Mouse (Mus musculus) liver, adult 2 months (tissue): ENCODE results near the gene Sh2d3c. TPM values are rescaled to one million over a fixed set of nuclear protein-coding genes. Genes with fewer than 3 reads are reported as not detected.
A peak's percentile ranks its signal among the peaks of the same experiment; 100 is the strongest.

ENCODE experiments used
- DNase-seq: peaks from one replicate; pipeline ENCODE4 v3.0.0-alpha.2; 2011; ENCODE audit warnings: low read depth, low spot score; ENCODE audit errors: extremely low read depth
- H3K27ac ChIP-seq: fragments of 200-500 bp; replicated peaks from 2 replicates; pipeline ENCODE4 v1.5.1; 2012; ENCODE audit warnings: low read depth, mild to moderate bottlenecking, control low read depth, inconsistent platforms, low read length; ENCODE audit not compliant: insufficient read depth
- H3K27me3 ChIP-seq: fragments of 200-500 bp; 2 replicates; pipeline ENCODE4 v1.6.1; 2012; ENCODE audit warnings: mild to moderate bottlenecking, moderate library complexity, low read length, inconsistent platforms; ENCODE audit not compliant: control insufficient read depth, insufficient read depth
- H3K36me3 ChIP-seq: fragments of 200-500 bp; 2 replicates; pipeline ENCODE4 v1.6.1; 2012; ENCODE audit warnings: low read length, inconsistent platforms; ENCODE audit not compliant: control insufficient read depth, insufficient read depth
- H3K4me1 ChIP-seq: fragments of 200-500 bp; 2 replicates; pipeline ENCODE4 v1.6.1; 2011; ENCODE audit warnings: low read length; ENCODE audit not compliant: control insufficient read depth, insufficient read depth
- H3K4me3 ChIP-seq: fragments of 200-500 bp; 2 replicates; pipeline ENCODE4 v1.5.1; 2011; ENCODE audit warnings: low read depth, mild to moderate bottlenecking, control low read depth, low read length, moderate library complexity; ENCODE audit not compliant: insufficient read depth
- H3K79me2 ChIP-seq: fragments of 200-500 bp; 2 replicates; pipeline ENCODE4 v1.6.1; 2012; ENCODE audit warnings: inconsistent platforms, mild to moderate bottlenecking, low read length, moderate library complexity; ENCODE audit not compliant: control insufficient read depth, insufficient read depth
- H3K9ac ChIP-seq: fragments of 200-500 bp; 2 replicates; pipeline ENCODE4 v1.6.1; 2012; ENCODE audit warnings: low read depth, mild to moderate bottlenecking, control low read depth, inconsistent platforms, low read length
- CTCF ChIP-seq: fragments of 200-500 bp; IDR thresholded peaks from 2 replicates; pipeline ENCODE4 v1.5.1; 2011; ENCODE audit warnings: low read depth, low read length, control low read depth
- POLR2A ChIP-seq: fragments of 200-500 bp; IDR thresholded peaks from 2 replicates; pipeline ENCODE4 v1.6.1; 2011; ENCODE audit warnings: low read length, control low read depth; ENCODE audit not compliant: insufficient read depth; ENCODE audit errors: extremely low read depth
- WGBS: fragments of 180-500 bp; shearing (Covaris S2); methylation state at CpG from one replicate; pipeline ENCODE4 v1.1.7; 2018; 5-methylcytosine and 5-hydroxymethylcytosine counted together
- polyA plus RNA-seq: library from polyadenylated mRNA; depleted of rRNA; stranded (reverse); fragments of >200 nt; gene quantifications from 2 replicates; pipeline ENCODE4 v1.2.3, GENCODE M21; 2012
- total RNA-seq: library from RNA; depleted of rRNA; stranded (reverse); fragments of >200 nt; gene quantifications from 2 replicates; pipeline ENCODE4 v1.2.3, GENCODE M21; 2014

Gene Sh2d3c
- total and polyA plus RNA-seq, 2 experiments = 2.2 to 10.4 TPM

GRCm38 (mm10) chr2:32729547-32729946, 8.7 kb downstream of the Sh2d3c start:
- H3K79me2 ChIP-seq = no peaks in the 10 kb centered on the region
- H3K9ac ChIP-seq = no peak overlapping the region
- H3K4me3 ChIP-seq = 0 out of 2 replicates have a peak overlapping the region, but pooled peaks have one; percentile 8
- H3K36me3 ChIP-seq = no peaks in the 10 kb centered on the region
- H3K4me1 ChIP-seq = 0 out of 2 replicates have a peak, but pooled peaks cover 5% of the 10 kb centered on the region
- 82% methylated on average over 4 of the region's 4 CpGs for WGBS
- no peak for DNase-seq
- H3K27ac ChIP-seq = peak overlapping the region; percentile 22
- no peaks in the 10 kb centered on the region for H3K27me3 ChIP-seq
- TF ChIP-seq POLR2A = no peak
- TF ChIP-seq CTCF = no peak

- H3K27me3 ChIP-seq = no peaks in the 10 kb centered on the region
- no peaks in the 10 kb centered on the region for H3K79me2 ChIP-seq
- H3K4me1 ChIP-seq = 0 out of 2 replicates have a peak, but pooled peaks cover 5% of the 10 kb centered on the region
- peak overlapping the region; percentile 63 for H3K27ac ChIP-seq
- DNase-seq = no peak
- 70% methylated on average over 11 of the region's 11 CpGs for WGBS
- no peaks in the 10 kb centered on the region for H3K36me3 ChIP-seq
- H3K9ac ChIP-seq = peak overlapping the region; percentile 39; the same call in 1 of the 2 replicates
- peak overlapping the region; percentile 19; the same call in 1 of the 2 replicates for H3K4me3 ChIP-seq
- TF ChIP-seq CTCF (no peak), POLR2A (no peak)
Observed at GRCm38 (mm10) chr2:32730854-32731253, 10.0 kb downstream of the Sh2d3c start.

- H3K4me1 ChIP-seq = peaks cover 9% of the 10 kb centered on the region; the same call in 1 of the 2 replicates
- peak overlapping the region; percentile 53 for H3K27ac ChIP-seq
- H3K79me2 ChIP-seq = no peaks in the 10 kb centered on the region
- no peaks in the 10 kb centered on the region for H3K27me3 ChIP-seq
- no peak overlapping the region for H3K4me3 ChIP-seq
- WGBS = 80% methylated on average over 4 of the region's 4 CpGs
- H3K36me3 ChIP-seq = no peaks in the 10 kb centered on the region
- DNase-seq = no peak
- no peak overlapping the region for H3K9ac ChIP-seq
- TF ChIP-seq POLR2A (no peak), CTCF (no peak)
Observed at GRCm38 (mm10) chr2:32731911-32732310, 11.1 kb downstream of the Sh2d3c start.

GRCm38 (mm10) chr2:32732695-32733094, 11.8 kb downstream of the Sh2d3c start:
- TF ChIP-seq POLR2A = no peak
- TF ChIP-seq CTCF = no peak
- Histone ChIP-seq H3K79me2 (no peaks in the 10 kb centered on the region), H3K36me3 (no peaks in the 10 kb centered on the region), H3K9ac (no peak overlapping the region), H3K27me3 (no peaks in the 10 kb centered on the region), H3K4me1 (peaks cover 9% of the 10 kb centered on the region; the same call in 1 of the 2 replicates), H3K4me3 (no peak overlapping the region), H3K27ac (no peak overlapping the region)
- WGBS = 77% methylated on average over 6 of the region's 6 CpGs
- DNase-seq = no peak

GRCm38 (mm10) chr2:32734480-32734879, 13.6 kb downstream of the Sh2d3c start:
- H3K4me1 ChIP-seq = peaks cover 9% of the 10 kb centered on the region; the same call in 1 of the 2 replicates
- H3K79me2 ChIP-seq = no peaks in the 10 kb centered on the region
- H3K9ac ChIP-seq = no peak overlapping the region
- H3K27me3 ChIP-seq = no peaks in the 10 kb centered on the region
- no peak for TF ChIP-seq CTCF
- no peak for TF ChIP-seq POLR2A
- H3K36me3 ChIP-seq = no peaks in the 10 kb centered on the region
- DNase-seq = no peak
- peak overlapping the region; percentile 37 for H3K27ac ChIP-seq
- no peak overlapping the region for H3K4me3 ChIP-seq
- 68% methylated on average over 4 of the region's 4 CpGs for WGBS

- no peaks in the 10 kb centered on the region for H3K27me3 ChIP-seq
- DNase-seq = no peak
- H3K4me1 ChIP-seq = peaks cover 9% of the 10 kb centered on the region; the same call in 1 of the 2 replicates
- H3K27ac ChIP-seq = peak overlapping the region; percentile 37
- H3K9ac ChIP-seq = no peak overlapping the region
- no peak for TF ChIP-seq CTCF
- TF ChIP-seq POLR2A = no peak
- H3K4me3 ChIP-seq = no peak overlapping the region
- 64% methylated on average over 4 of the region's 4 CpGs for WGBS
- H3K36me3 ChIP-seq = no peaks in the 10 kb centered on the region
- no peaks in the 10 kb centered on the region for H3K79me2 ChIP-seq
Observed at GRCm38 (mm10) chr2:32734933-32735332, 14.1 kb downstream of the Sh2d3c start.
